Mouse (Mus musculus): ENCODE data around the gene Atp2a3. TPM values are rescaled to one million over a fixed set of nuclear protein-coding genes. Genes with fewer than 3 reads are reported as not detected.

Atp2a3 gene
- 0.74 and 1.4 TPM in 2 replicates for polyA plus RNA-seq (2014; fragmentation: Nextera tagmentation; extraction: Ambion mirVana)

GRCm38 (mm10) chr11:72961072-72961980 is at the start of gene Atp2a3:
TSS of gene Atp2a3 (plus strand) at chr11:72961169.
- H3K27me3 ChIP-seq (ENCODE audit: control insufficient read depth, insufficient read depth, low read length), result peaks cover 31% of the 10 kb centered on the region
- no peak within 1 kb of the TSS for H3K27ac ChIP-seq (replicated peaks; ENCODE audit: low read depth, low read length)
- 4% methylated on average over 70 of the region's 70 CpGs for WGBS
- peaks cover 2% of the 10 kb centered on the region; the same call in 1 of the 2 replicates for H3K4me1 ChIP-seq (ENCODE audit: control insufficient read depth, insufficient read depth, low read length)
- peak within 1 kb of the TSS; percentile 52 for H3K4me2 ChIP-seq (ENCODE audit: low read depth, low read length)
- DNase-seq (ENCODE audit: low spot score), result no peak
- H3K36me3 ChIP-seq (replicated peaks; ENCODE audit: control insufficient read depth, insufficient read depth, low read depth, low read length), result no peaks in the 10 kb centered on the region
- H3K9ac ChIP-seq (replicated peaks; ENCODE audit: low read length), result no peak within 1 kb of the TSS
- no peaks in the 10 kb centered on the region for H3K9me3 ChIP-seq (replicated peaks; ENCODE audit: control insufficient read depth, low read length)
- H3K4me3 ChIP-seq (ENCODE audit: low read depth, low read length), result peak within 1 kb of the TSS; percentile 26; the same call in 1 of the 2 replicates
- no peak for ATAC-seq (replicated peaks; ENCODE audit: insufficient number of reproducible peaks, low FRiP score, low TSS enrichment, low read depth)

GRCm38 (mm10) chr11:72917299-72917996 is 43.5 kb upstream of the Atp2a3 start:
- Histone ChIP-seq H3K9ac (replicated peaks; ENCODE audit: low read length) (no peak overlapping the region), H3K4me2 (ENCODE audit: low read depth, low read length) (no peak overlapping the region), H3K4me1 (ENCODE audit: control insufficient read depth, insufficient read depth, low read length) (no peaks in the 10 kb centered on the region), H3K36me3 (replicated peaks; ENCODE audit: control insufficient read depth, insufficient read depth, low read depth, low read length) (peaks cover 4% of the 10 kb centered on the region), H3K9me3 (replicated peaks; ENCODE audit: control insufficient read depth, low read length) (no peaks in the 10 kb centered on the region), H3K27ac (replicated peaks; ENCODE audit: low read depth, low read length) (no peak overlapping the region), H3K27me3 (ENCODE audit: control insufficient read depth, insufficient read depth, low read length) (no peaks in the 10 kb centered on the region), H3K4me3 (ENCODE audit: low read depth, low read length) (no peak overlapping the region)
- no peak for DNase-seq (ENCODE audit: low spot score)
- 68% methylated on average over 7 of the region's 7 CpGs for WGBS
- ATAC-seq (replicated peaks; ENCODE audit: insufficient number of reproducible peaks, low FRiP score, low TSS enrichment, low read depth), result no peak

GRCm38 (mm10) chr11:72923116-72923515 is 37.9 kb upstream of the Atp2a3 start:
- Histone ChIP-seq H3K9me3 (replicated peaks; ENCODE audit: control insufficient read depth, low read length) (no peaks in the 10 kb centered on the region), H3K4me2 (ENCODE audit: low read depth, low read length) (no peak overlapping the region), H3K36me3 (replicated peaks; ENCODE audit: control insufficient read depth, insufficient read depth, low read depth, low read length) (no peaks in the 10 kb centered on the region), H3K27me3 (ENCODE audit: control insufficient read depth, insufficient read depth, low read length) (no peaks in the 10 kb centered on the region), H3K27ac (replicated peaks; ENCODE audit: low read depth, low read length) (no peak overlapping the region), H3K9ac (replicated peaks; ENCODE audit: low read length) (no peak overlapping the region), H3K4me1 (ENCODE audit: control insufficient read depth, insufficient read depth, low read length) (no peaks in the 10 kb centered on the region), H3K4me3 (ENCODE audit: low read depth, low read length) (no peak overlapping the region)
- ATAC-seq (replicated peaks; ENCODE audit: insufficient number of reproducible peaks, low FRiP score, low TSS enrichment, low read depth), result no peak
- 83% methylated on average over 4 of the region's 4 CpGs for WGBS
- DNase-seq (ENCODE audit: low spot score), result no peak

GRCm38 (mm10) chr11:72924458-72924857 is 36.5 kb upstream of the Atp2a3 start:
- Histone ChIP-seq H3K9me3 (replicated peaks; ENCODE audit: control insufficient read depth, low read length) (no peaks in the 10 kb centered on the region), H3K36me3 (replicated peaks; ENCODE audit: control insufficient read depth, insufficient read depth, low read depth, low read length) (no peaks in the 10 kb centered on the region), H3K9ac (replicated peaks; ENCODE audit: low read length) (no peak overlapping the region), H3K4me2 (ENCODE audit: low read depth, low read length) (no peak overlapping the region), H3K27me3 (ENCODE audit: control insufficient read depth, insufficient read depth, low read length) (no peaks in the 10 kb centered on the region), H3K4me1 (ENCODE audit: control insufficient read depth, insufficient read depth, low read length) (no peaks in the 10 kb centered on the region), H3K4me3 (ENCODE audit: low read depth, low read length) (no peak overlapping the region), H3K27ac (replicated peaks; ENCODE audit: low read depth, low read length) (no peak overlapping the region)
- WGBS, result 79% methylated on average over 1 of the region's 1 CpGs
- DNase-seq (ENCODE audit: low spot score) (no peak), ATAC-seq (replicated peaks; ENCODE audit: insufficient number of reproducible peaks, low FRiP score, low TSS enrichment, low read depth) (no peak)

GRCm38 (mm10) chr11:72925067-72925466 is 35.9 kb upstream of the Atp2a3 start:
- no peak overlapping the region for H3K4me2 ChIP-seq (ENCODE audit: low read depth, low read length)
- H3K9me3 ChIP-seq (replicated peaks; ENCODE audit: control insufficient read depth, low read length), result no peaks in the 10 kb centered on the region
- ATAC-seq (replicated peaks; ENCODE audit: insufficient number of reproducible peaks, low FRiP score, low TSS enrichment, low read depth) (no peak), DNase-seq (ENCODE audit: low spot score) (no peak)
- no peaks in the 10 kb centered on the region for H3K36me3 ChIP-seq (replicated peaks; ENCODE audit: control insufficient read depth, insufficient read depth, low read depth, low read length)
- H3K9ac ChIP-seq (replicated peaks; ENCODE audit: low read length), result no peak overlapping the region
- no peaks in the 10 kb centered on the region for H3K27me3 ChIP-seq (ENCODE audit: control insufficient read depth, insufficient read depth, low read length)
- H3K4me1 ChIP-seq (ENCODE audit: control insufficient read depth, insufficient read depth, low read length), result no peaks in the 10 kb centered on the region
- no peak overlapping the region for H3K27ac ChIP-seq (replicated peaks; ENCODE audit: low read depth, low read length)
- 67% methylated on average over 2 of the region's 2 CpGs for WGBS
- H3K4me3 ChIP-seq (ENCODE audit: low read depth, low read length), result no peak overlapping the region

- Histone ChIP-seq H3K4me3 (ENCODE audit: low read depth, low read length) (no peak overlapping the region), H3K9ac (replicated peaks; ENCODE audit: low read length) (no peak overlapping the region), H3K27ac (replicated peaks; ENCODE audit: low read depth, low read length) (no peak overlapping the region), H3K27me3 (ENCODE audit: control insufficient read depth, insufficient read depth, low read length) (no peaks in the 10 kb centered on the region), H3K36me3 (replicated peaks; ENCODE audit: control insufficient read depth, insufficient read depth, low read depth, low read length) (no peaks in the 10 kb centered on the region), H3K4me2 (ENCODE audit: low read depth, low read length) (no peak overlapping the region), H3K9me3 (replicated peaks; ENCODE audit: control insufficient read depth, low read length) (no peaks in the 10 kb centered on the region), H3K4me1 (ENCODE audit: control insufficient read depth, insufficient read depth, low read length) (no peaks in the 10 kb centered on the region)
- DNase-seq (ENCODE audit: low spot score) (peak; percentile 63), ATAC-seq (replicated peaks; ENCODE audit: insufficient number of reproducible peaks, low FRiP score, low TSS enrichment, low read depth) (peak; percentile 72; the same call in 1 of the 2 replicates)
- WGBS, result 53% methylated on average over 13 of the region's 13 CpGs
Measured at GRCm38 (mm10) chr11:72926226-72926890, 34.6 kb upstream of the Atp2a3 start.

- 62% methylated on average over 2 of the region's 2 CpGs for WGBS
Measured at GRCm38 (mm10) chr11:72928516-72928915, 32.5 kb upstream of the Atp2a3 start.

More at GRCm38 (mm10) chr11:72928516-72928915, 32.5 kb upstream of the Atp2a3 start:
- Histone ChIP-seq H3K36me3 (replicated peaks; ENCODE audit: control insufficient read depth, insufficient read depth, low read depth, low read length) (no peaks in the 10 kb centered on the region), H3K4me2 (ENCODE audit: low read depth, low read length) (no peak overlapping the region), H3K9me3 (replicated peaks; ENCODE audit: control insufficient read depth, low read length) (no peaks in the 10 kb centered on the region), H3K27ac (replicated peaks; ENCODE audit: low read depth, low read length) (no peak overlapping the region), H3K4me1 (ENCODE audit: control insufficient read depth, insufficient read depth, low read length) (no peaks in the 10 kb centered on the region), H3K9ac (replicated peaks; ENCODE audit: low read length) (no peak overlapping the region), H3K27me3 (ENCODE audit: control insufficient read depth, insufficient read depth, low read length) (no peaks in the 10 kb centered on the region), H3K4me3 (ENCODE audit: low read depth, low read length) (no peak overlapping the region)
- no peak for ATAC-seq (replicated peaks; ENCODE audit: insufficient number of reproducible peaks, low FRiP score, low TSS enrichment, low read depth)
- no peak for DNase-seq (ENCODE audit: low spot score)
